Mouse (Mus musculus) midbrain, embryonic 11.5 days (tissue): ENCODE measurements at regions not wholly inside any gene's neighbourhood (a gene's known extent, or its start where the extent isn't known, plus 50 kb on each side); places are given as distances from the start of the nearest gene placed in this dataset.

Source experiments
- ATAC-seq: fragments of 200-750 bp; cut with Nextera tagmentation; 2 replicates; pipeline ENCODE4 v1.8.0; 2017; ENCODE audit warnings: moderate TSS enrichment, moderate library complexity; ENCODE audit not compliant: low FRiP score
- DNase-seq: peaks from one replicate; pipeline ENCODE4 v3.0.0; 2015; ENCODE audit warnings: low spot score; ENCODE audit errors: missing footprints
- H3K27ac ChIP-seq: fragments of 300-500 bp; sonication (generic); 2 replicates; pipeline ENCODE4 v1.5.1; 2014; ENCODE audit warnings: low read depth, low read length
- H3K27me3 ChIP-seq: fragments of 300-500 bp; sonication (generic); 2 replicates; pipeline ENCODE4 v1.6.1; 2014; ENCODE audit warnings: mild to moderate bottlenecking, low read length, moderate library complexity, mixed read lengths; ENCODE audit not compliant: control insufficient read depth, insufficient read depth
- H3K36me3 ChIP-seq: fragments of 300-500 bp; sonication (generic); 2 replicates; pipeline ENCODE4 v1.6.1; 2014; ENCODE audit warnings: mild to moderate bottlenecking, low read length, moderate library complexity, mixed read lengths; ENCODE audit not compliant: control insufficient read depth, insufficient read depth
- H3K4me1 ChIP-seq: fragments of 300-500 bp; sonication (generic); 2 replicates; pipeline ENCODE4 v1.6.1; 2014; ENCODE audit warnings: low read length; ENCODE audit not compliant: control insufficient read depth, insufficient read depth
- H3K4me2 ChIP-seq: fragments of 300-500 bp; sonication (generic); 2 replicates; pipeline ENCODE4 v1.6.1; 2014; ENCODE audit warnings: mild to moderate bottlenecking, moderate library complexity
- H3K4me3 ChIP-seq: fragments of 300-500 bp; sonication (generic); 2 replicates; pipeline ENCODE4 v1.5.1; 2014; ENCODE audit warnings: low read depth, low read length
- H3K9ac ChIP-seq: fragments of 300-500 bp; sonication (generic); 2 replicates; pipeline ENCODE4 v1.6.1; 2014; ENCODE audit warnings: low read length
- H3K9me3 ChIP-seq: fragments of 300-500 bp; sonication (generic); 2 replicates; pipeline ENCODE4 v1.6.1; 2016; ENCODE audit warnings: low read length; ENCODE audit not compliant: control insufficient read depth
- WGBS: fragments of 180-500 bp; shearing (Covaris S2); extraction: QIAGEN DNeasy Blood & Tissue Kit; methylation state at CpG from one replicate; pipeline ENCODE4 v1.1.7; 2014; 5-methylcytosine and 5-hydroxymethylcytosine counted together

DNA sequence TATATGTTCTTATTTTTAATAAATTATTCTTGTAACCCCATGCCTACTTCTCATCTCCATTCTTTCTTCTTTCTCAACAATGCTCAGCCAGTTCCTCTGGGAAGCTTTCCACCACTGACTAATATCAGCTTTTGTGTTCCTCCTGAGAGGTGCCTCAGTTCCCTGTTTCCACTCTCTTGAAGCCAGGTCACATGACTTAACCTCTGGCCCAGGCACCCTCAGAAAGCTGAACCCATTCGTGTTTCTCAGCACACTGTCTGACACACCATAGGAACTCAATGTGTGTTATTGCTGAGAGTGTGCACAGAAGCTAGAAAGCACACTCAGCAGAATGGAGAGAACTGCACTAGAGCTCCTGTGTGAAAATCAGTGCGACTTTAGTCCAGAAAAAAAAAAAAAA lies 207.1 kb downstream of the Nfkbiz start:
- Histone ChIP-seq H3K9me3 (no peaks in the 10 kb centered on the region), H3K4me2 (no peak overlapping the region), H3K4me1 (no peaks in the 10 kb centered on the region), H3K4me3 (no peak overlapping the region), H3K9ac (no peak overlapping the region), H3K27ac (no peak overlapping the region), H3K27me3 (no peaks in the 10 kb centered on the region), H3K36me3 (no peaks in the 10 kb centered on the region)
- ATAC-seq (no peak), DNase-seq (no peak)
- 68% methylated on average over 2 of the region's 2 CpGs for WGBS

DNA sequence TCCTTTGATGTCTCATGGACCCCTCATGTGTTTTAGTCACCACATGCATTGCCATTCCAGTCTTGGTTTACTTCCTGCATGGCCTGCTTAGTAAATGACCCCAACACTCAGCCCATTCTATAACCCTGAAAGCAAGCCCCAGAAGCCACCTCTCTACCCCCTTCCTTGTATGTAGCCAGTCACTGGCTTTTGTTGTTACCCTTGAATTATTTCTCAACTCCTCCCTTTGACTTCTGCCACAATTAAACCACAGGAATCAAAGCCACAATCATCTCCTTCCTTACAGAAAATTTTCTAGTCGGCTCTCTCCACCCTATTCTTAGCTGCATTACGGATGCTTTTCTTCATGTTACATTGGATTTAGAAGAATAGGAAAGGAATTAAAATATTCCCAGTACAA lies 207.7 kb downstream of the Nfkbiz start:
- Histone ChIP-seq H3K4me1 (no peaks in the 10 kb centered on the region), H3K36me3 (no peaks in the 10 kb centered on the region), H3K9ac (no peak overlapping the region), H3K27me3 (no peaks in the 10 kb centered on the region), H3K9me3 (no peaks in the 10 kb centered on the region; the same call in 1 of the 2 replicates), H3K4me3 (no peak overlapping the region), H3K4me2 (no peak overlapping the region), H3K27ac (no peak overlapping the region)
- ATAC-seq: no peak
- 82% methylated on average over 2 of the region's 2 CpGs for WGBS
- no peak for DNase-seq

DNA sequence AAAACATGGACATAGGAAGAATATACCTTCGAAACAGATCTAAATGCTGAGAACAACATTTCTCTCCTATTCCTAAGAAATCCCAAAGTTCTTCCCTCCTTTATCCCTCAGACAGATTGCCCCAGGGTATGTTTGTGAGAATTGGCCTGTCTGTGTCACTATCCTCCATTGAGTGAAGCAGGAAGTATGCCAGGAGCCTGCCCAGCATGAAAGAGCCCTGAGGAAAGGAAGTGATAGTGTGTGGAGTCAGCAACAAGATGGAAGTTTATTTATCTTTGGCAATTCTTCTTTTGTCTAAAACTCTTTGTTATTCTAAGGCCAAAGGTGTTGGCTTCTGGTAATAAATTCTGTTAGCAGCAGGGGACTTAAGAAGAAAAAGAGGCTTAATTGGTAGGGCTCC lies 211.2 kb downstream of the Nfkbiz start:
- H3K4me1 ChIP-seq: no peaks in the 10 kb centered on the region
- WGBS: 91% methylated on average over 1 of the region's 1 CpGs
- H3K9me3 ChIP-seq: no peaks in the 10 kb centered on the region; the same call in 1 of the 2 replicates
- H3K36me3 ChIP-seq: no peaks in the 10 kb centered on the region
- ATAC-seq (no peak), DNase-seq (no peak)
- no peak overlapping the region for H3K4me2 ChIP-seq
- no peak overlapping the region for H3K4me3 ChIP-seq
- no peak overlapping the region for H3K9ac ChIP-seq
- no peaks in the 10 kb centered on the region for H3K27me3 ChIP-seq
- no peak overlapping the region for H3K27ac ChIP-seq

DNA sequence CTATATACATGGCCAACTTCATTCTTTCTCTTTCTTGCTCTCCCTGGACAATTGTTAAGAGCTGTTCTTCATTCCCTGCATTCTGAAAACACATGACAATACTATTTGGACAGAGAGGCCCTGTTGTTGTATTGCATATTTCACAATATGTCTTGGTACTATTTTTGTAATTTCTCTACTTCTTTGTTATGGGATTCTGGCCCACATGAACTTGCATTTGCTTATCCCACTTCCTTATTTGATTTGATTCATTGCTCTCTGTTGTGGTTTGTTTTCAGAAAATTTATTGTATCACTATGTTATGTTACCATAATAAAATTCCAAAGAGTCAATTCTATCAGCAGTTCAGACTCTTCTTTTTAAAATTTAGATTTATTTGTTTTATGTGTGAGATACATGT lies 215.3 kb downstream of the Nfkbiz start:
- DNase-seq (no peak), ATAC-seq (no peak)
- Histone ChIP-seq H3K4me3 (no peak overlapping the region), H3K27me3 (no peaks in the 10 kb centered on the region), H3K27ac (no peak overlapping the region), H3K9ac (no peak overlapping the region), H3K36me3 (no peaks in the 10 kb centered on the region), H3K4me2 (no peak overlapping the region), H3K9me3 (no peaks in the 10 kb centered on the region; the same call in 1 of the 2 replicates), H3K4me1 (no peaks in the 10 kb centered on the region)

DNA sequence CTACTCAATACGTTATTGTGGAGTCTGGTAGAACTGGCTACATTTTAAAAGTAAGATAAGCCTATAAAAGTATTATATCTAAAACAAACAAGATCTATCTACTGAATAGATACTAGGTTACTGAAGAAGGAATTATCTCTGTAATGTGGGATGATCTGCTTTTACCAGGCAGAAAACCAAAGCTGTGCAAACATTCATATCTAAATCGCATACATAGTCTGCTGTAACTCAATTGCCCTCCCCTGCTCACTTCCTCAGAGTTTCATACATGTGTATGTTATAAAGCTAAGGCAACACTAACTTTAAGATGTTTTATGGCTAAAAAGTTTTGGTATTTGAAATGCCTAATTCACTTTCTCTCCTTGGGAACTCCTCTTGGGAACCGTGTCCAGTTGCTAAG lies 219.0 kb downstream of the Nfkbiz start:
- Histone ChIP-seq H3K4me2 (no peak overlapping the region), H3K27ac (no peak overlapping the region), H3K9me3 (no peaks in the 10 kb centered on the region), H3K4me3 (no peak overlapping the region), H3K27me3 (no peaks in the 10 kb centered on the region), H3K9ac (no peak overlapping the region), H3K36me3 (no peaks in the 10 kb centered on the region), H3K4me1 (no peaks in the 10 kb centered on the region)
- 84% methylated on average over 3 of the region's 3 CpGs for WGBS
- DNase-seq (no peak), ATAC-seq (no peak)

DNA sequence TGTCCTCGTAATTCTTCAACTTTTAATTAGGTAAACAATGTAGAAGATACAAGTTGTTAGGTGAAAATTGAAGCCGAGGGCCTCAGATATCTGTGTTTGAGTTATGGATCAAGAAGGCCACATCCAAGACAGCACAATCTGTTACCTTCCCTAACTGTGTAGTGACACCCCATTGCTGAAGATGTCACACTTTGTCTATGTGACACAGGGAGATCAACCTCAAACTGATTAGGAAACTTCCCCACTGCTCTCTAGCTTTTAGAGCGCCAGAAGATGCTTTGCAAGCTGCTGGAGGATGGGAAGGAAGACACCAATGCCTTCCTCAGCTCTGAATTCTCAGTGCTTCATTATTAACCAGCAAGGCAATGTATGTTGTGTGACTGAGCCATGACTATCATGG lies 220.7 kb downstream of the Nfkbiz start:
- DNase-seq (no peak), ATAC-seq (no peak)
- H3K9me3 ChIP-seq: no peaks in the 10 kb centered on the region
- H3K4me3 ChIP-seq: no peak overlapping the region
- H3K27me3 ChIP-seq: no peaks in the 10 kb centered on the region
- no peaks in the 10 kb centered on the region for H3K36me3 ChIP-seq
- H3K4me1 ChIP-seq: no peaks in the 10 kb centered on the region
- no peak overlapping the region for H3K4me2 ChIP-seq
- H3K27ac ChIP-seq: no peak overlapping the region
- WGBS: 89% methylated on average over 3 of the region's 3 CpGs
- H3K9ac ChIP-seq: no peak overlapping the region

DNA sequence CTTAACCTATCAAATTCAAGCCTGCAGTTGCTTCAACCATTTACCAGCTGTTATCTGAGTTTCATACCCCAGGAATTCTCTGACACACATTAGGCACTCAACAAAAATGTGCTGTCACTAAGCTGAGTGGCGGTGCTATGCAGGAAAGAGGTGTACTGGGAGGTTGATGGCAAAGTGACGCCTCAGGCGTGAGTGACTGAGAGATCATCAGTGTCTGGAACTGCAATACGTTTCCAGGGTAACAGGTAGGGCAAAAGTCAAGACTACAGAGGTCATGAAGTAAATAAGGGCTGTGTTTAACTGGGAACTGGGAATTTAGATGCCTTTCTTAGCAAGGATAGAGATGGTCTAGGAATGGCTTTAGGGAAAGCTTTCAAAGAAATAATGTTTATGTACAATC lies 221.2 kb downstream of the Nfkbiz start:
- no peaks in the 10 kb centered on the region for H3K9me3 ChIP-seq
- no peak overlapping the region for H3K27ac ChIP-seq
- ATAC-seq (no peak), DNase-seq (no peak)
- H3K4me3 ChIP-seq: no peak overlapping the region
- no peaks in the 10 kb centered on the region for H3K4me1 ChIP-seq
- no peak overlapping the region for H3K4me2 ChIP-seq
- H3K36me3 ChIP-seq: no peaks in the 10 kb centered on the region
- no peak overlapping the region for H3K9ac ChIP-seq
- WGBS: 70% methylated on average over 4 of the region's 4 CpGs
- no peaks in the 10 kb centered on the region for H3K27me3 ChIP-seq

DNA sequence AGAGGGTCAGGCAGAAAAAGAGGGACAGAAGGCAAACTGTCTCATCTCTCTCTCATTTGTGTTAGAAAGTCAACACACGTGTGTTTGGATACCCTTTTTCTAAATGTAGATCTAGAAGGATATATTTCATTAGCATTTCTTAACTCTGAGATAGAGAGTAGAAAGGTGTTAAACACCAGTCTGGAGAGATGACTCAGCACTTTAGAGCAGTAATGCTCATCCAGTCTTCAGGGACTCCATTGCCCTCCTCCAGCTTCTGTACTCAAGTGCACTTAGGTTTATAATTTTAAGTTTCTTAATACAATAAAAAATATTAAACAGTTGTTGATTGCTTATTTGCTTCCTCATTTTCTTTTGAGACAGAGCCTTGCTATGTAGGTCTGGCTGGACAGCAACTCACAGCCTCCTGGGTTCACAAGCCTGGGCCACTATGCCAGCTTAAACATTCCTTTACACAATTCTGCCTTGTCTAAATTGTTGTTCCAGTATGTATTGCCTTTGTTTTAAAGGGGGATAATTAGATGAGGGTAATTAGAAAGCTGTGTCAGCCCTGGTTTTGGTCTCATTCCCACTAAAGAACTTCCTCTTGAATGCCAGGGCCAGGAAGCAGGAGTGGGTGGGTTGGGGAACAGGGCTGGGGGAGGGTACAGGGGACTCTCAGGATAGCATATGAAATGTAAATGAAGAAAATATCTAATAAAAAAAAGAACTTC lies 222.1 kb downstream of the Nfkbiz start:
- Histone ChIP-seq H3K4me2 (no peak overlapping the region), H3K9me3 (no peaks in the 10 kb centered on the region), H3K27ac (no peak overlapping the region), H3K4me3 (no peak overlapping the region), H3K36me3 (no peaks in the 10 kb centered on the region), H3K27me3 (no peaks in the 10 kb centered on the region), H3K9ac (no peak overlapping the region), H3K4me1 (no peaks in the 10 kb centered on the region)
- ATAC-seq (no peak), DNase-seq (no peak)
- 86% methylated on average over 1 of the region's 1 CpGs for WGBS

DNA sequence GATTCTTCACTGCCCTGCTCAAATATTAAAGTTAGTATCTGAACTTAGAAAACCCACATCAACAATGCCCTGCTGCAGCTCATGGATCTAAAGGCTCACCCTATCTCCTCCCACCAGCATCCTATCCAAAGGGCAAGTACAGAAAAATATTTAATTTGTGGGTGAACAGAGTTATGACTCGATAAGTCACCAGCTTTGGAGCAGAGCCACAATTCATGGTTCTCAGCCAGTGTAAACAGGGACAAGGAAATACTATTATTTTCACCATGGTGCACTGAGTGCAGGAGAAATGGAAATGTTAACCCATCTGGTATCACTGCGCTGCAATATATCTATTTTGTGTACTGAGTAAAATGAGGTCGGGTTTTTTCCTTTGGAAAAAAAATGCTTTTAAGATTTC lies 225.8 kb downstream of the Nfkbiz start:
- DNase-seq (no peak), ATAC-seq (no peak)
- Histone ChIP-seq H3K4me1 (no peaks in the 10 kb centered on the region), H3K4me2 (no peak overlapping the region), H3K9ac (no peak overlapping the region), H3K27me3 (no peaks in the 10 kb centered on the region), H3K4me3 (no peak overlapping the region), H3K9me3 (no peaks in the 10 kb centered on the region), H3K36me3 (no peaks in the 10 kb centered on the region), H3K27ac (no peak overlapping the region)
- WGBS: 86% methylated on average over 3 of the region's 3 CpGs
